Comparison of ENCODE assay signal across 8 mouse cellular contexts in the genomic region with DNA sequence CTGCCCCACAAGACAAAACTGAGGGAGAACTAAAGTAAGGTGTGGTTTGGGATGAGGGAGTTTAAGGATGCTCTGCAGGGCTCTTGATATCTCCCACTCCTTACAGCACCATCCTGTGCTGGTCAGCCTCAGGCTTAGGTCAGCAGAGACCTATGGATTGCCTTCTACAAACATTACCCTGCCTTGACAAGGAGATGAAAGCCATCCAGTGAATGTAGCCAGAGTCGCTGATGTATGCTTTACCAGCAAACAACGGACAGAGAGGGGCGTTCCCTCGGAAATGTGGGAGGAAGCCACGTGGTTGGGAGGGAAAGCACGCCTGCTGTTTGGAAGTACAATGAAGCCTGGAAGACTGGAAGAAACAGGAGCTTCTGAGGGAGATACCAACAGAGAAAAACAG.
DNase-seq lines count a peak whose midpoint lies in the region; ATAC-seq and TF ChIP-seq lines count a peak whose summit lies in the region.

No protein-coding gene starts in this region.

- intact Hi-C loops in left cerebral cortex, adult 2 months (cut with DNase I) = loop anchor here (5.0 kb wide), 2 partner anchors 42 to 67 kb away; no protein-coding TSS in a partner anchor
- intact Hi-C loops in left cerebral cortex, postnatal 14 days (cut with DNase I) = no loop called here

- ATAC-seq in stomach, embryonic 16.5 days (ENCODE audit: insufficient read depth, low FRiP score) = 0 out of 2 replicates have a peak, but pooled peaks have one; percentile 33

- no peak overlapping the region for H3K9ac ChIP-seq in stomach, embryonic 16.5 days (ENCODE audit: low read length)

- no peaks in the 10 kb centered on the region for H3K27me3 ChIP-seq in forebrain, embryonic 10.5 days (ENCODE audit: poor library complexity, severe bottlenecking)
- no peaks in the 10 kb centered on the region for H3K27me3 ChIP-seq in stomach, embryonic 16.5 days (ENCODE audit: control insufficient read depth, insufficient read depth, low read length)

- WGBS in forebrain, embryonic 10.5 days = 2% methylated on average over 6 of the region's 6 CpGs
- WGBS in stomach, embryonic 16.5 days = 3% methylated on average over 6 of the region's 6 CpGs

- H3K4me1 ChIP-seq in forebrain, embryonic 10.5 days = peaks cover 94% of the 10 kb centered on the region
- peaks cover 15% of the 10 kb centered on the region; the same call in 1 of the 2 replicates for H3K4me1 ChIP-seq in stomach, embryonic 16.5 days (ENCODE audit: control insufficient read depth, insufficient read depth, low read length)

- TF ChIP-seq CTCF in left cerebral cortex, adult 2 months (IDR thresholded peaks at IDR 0.05) = no peak

- peak overlapping the region; percentile 6 for H3K27ac ChIP-seq in left cerebral cortex, adult 2 months
- peak overlapping the region; percentile 94 for H3K27ac ChIP-seq in forebrain, embryonic 10.5 days
- no peak overlapping the region for H3K27ac ChIP-seq in stomach, embryonic 16.5 days (ENCODE audit: low read length)

- no peaks in the 10 kb centered on the region; the same call in 1 of the 2 replicates for H3K9me3 ChIP-seq in forebrain, embryonic 10.5 days
- no peaks in the 10 kb centered on the region for H3K9me3 ChIP-seq in stomach, embryonic 16.5 days (replicated peaks; ENCODE audit: control insufficient read depth, low read length)

- H3K36me3 ChIP-seq in forebrain, embryonic 10.5 days (replicated peaks) = peaks cover 52% of the 10 kb centered on the region
- no peaks in the 10 kb centered on the region for H3K36me3 ChIP-seq in stomach, embryonic 16.5 days (ENCODE audit: control insufficient read depth, insufficient read depth, low read length)

- DNase-seq in left cerebral cortex, adult 2 months (ENCODE audit: extremely low spot score in 1 of 2, low spot score in 2 of 2) = no peak
- no peak for DNase-seq in left cerebral cortex, postnatal 14 days (ENCODE audit: low spot score in 2 of 2)
- peak; percentile 84 for DNase-seq in forebrain, embryonic 10.5 days (ENCODE audit: extremely low spot score, low spot score)
- DNase-seq in lung, postnatal 10 days = peak; percentile 54
- no peak for DNase-seq in urinary bladder, adult 18-20 months (ENCODE audit: low spot score in 2 of 2)
- no peak for DNase-seq in adrenal gland, adult 18-20 months (ENCODE audit: low spot score in 2 of 2)
- DNase-seq in cerebellum, adult 11-12 months = no peak

- H3K4me2 ChIP-seq in stomach, embryonic 16.5 days (ENCODE audit: low read depth, low read length) = 0 out of 2 replicates have a peak overlapping the region, but pooled peaks have one; percentile 15

- H3K4me3 ChIP-seq in left cerebral cortex, adult 2 months = no peak overlapping the region
- H3K4me3 ChIP-seq in forebrain, embryonic 10.5 days = peak overlapping the region; percentile 57
- no peak overlapping the region for H3K4me3 ChIP-seq in stomach, embryonic 16.5 days (replicated peaks; ENCODE audit: low read length)

Comparison
In these comparisons a context has a peak if more than half of its experiments do, and no peak if none do; other contexts are left out.
1. DNase-seq: peak in forebrain, embryonic 10.5 days (single experiment) and lung, postnatal 10 days (single experiment); none in left cerebral cortex, adult 2 months (0 of 2), left cerebral cortex, postnatal 14 days (0 of 2), urinary bladder, adult 18-20 months (0 of 2), adrenal gland, adult 18-20 months (0 of 2) and cerebellum, adult 11-12 months (single experiment).